ENCODE assay signal across 12 mouse cellular contexts in the genomic region with DNA sequence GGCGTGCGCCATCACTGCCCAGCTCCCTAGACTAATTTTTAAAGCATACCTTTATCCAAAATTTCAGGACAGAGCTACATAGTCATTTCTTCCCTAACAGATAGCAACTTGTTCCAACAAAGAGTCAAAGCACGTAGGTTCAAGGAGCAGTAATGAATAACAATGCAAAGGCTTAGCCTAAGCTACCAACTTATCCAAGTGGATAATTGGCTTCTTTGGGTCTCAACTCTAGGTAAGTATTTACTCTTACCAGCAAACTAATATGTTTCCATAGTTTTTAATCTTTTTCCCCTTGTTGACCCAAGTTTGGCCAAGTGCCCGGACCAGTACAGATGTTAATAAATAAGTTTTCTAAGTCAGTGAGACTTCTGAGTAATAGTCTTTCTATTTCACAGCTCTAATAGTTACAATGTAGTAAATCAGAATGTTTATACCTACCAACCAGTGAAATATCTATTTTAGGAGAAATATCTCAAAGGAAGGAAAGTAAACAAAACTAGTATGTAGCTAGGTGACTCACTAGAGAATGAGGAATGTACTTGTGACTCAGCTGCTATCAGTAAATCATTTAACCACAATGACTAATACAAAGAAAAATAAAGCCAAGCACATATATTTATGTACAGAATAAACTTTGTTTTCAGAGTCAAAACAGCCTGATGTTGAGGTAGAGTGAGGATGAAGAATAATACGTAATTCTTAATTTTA. TPM values are rescaled to one million over a fixed set of nuclear protein-coding genes. Genes with fewer than 3 reads are reported as not detected.
A peak's percentile ranks its signal among the peaks of the same experiment; 100 is the strongest.
DNase-seq lines count a peak whose midpoint lies in the region; ATAC-seq and TF ChIP-seq lines count a peak whose summit lies in the region.
"Had no signal": no experiment of that assay in that cellular context is flagged by ENCODE, and none has a peak within 500 bp of the region (broad histone marks: within the 10 kb centered on the region; RNA-seq: fewer than 3 reads in every experiment).

No protein-coding gene starts in this region.

- no peaks in the 10 kb centered on the region for H3K9me3 ChIP-seq in kidney, embryonic 16.5 days (ENCODE audit: low read length)
- H3K9me3 ChIP-seq: limb, embryonic 12.5 days; lung, embryonic 15.5 days had no signal

- no peaks in the 10 kb centered on the region for H3K4me1 ChIP-seq in kidney, embryonic 16.5 days (ENCODE audit: insufficient read depth, low read length)
- H3K4me1 ChIP-seq in heart, adult 2 months (ENCODE audit: control insufficient read depth, insufficient read depth, low read length): no peaks in the 10 kb centered on the region
- H3K4me1 ChIP-seq: limb, embryonic 12.5 days had no signal

- peaks cover 30% of the 10 kb centered on the region for H3K36me3 ChIP-seq in kidney, embryonic 16.5 days (ENCODE audit: insufficient read depth, low read length)
- H3K36me3 ChIP-seq in heart, adult 2 months (ENCODE audit: control insufficient read depth, insufficient read depth, low read length): peaks cover 2% of the 10 kb centered on the region

- no peak for TF ChIP-seq CTCF in heart, adult 2 months (IDR thresholded peaks at IDR 0.05)

- 78% methylated on average over 5 of the region's 5 CpGs for WGBS in kidney, embryonic 16.5 days
- WGBS in heart, adult 2 months: 94% methylated on average over 5 of the region's 5 CpGs

- TF ChIP-seq EP300 in heart, adult 2 months (IDR thresholded peaks at IDR 0.05; ENCODE audit: insufficient read depth, low read depth, low read length): no peak

- DNase-seq in kidney, postnatal 14 days: no peak
- DNase-seq in CD4-positive, CD25-positive, alpha-beta regulatory T cell, adult 2 months (ENCODE audit: low read depth, low spot score): peak; percentile 47
- peak; percentile 22 for DNase-seq in R1 (ENCODE audit: low read depth, low spot score)
- peak; percentile 31 to 35 for DNase-seq in kidney, postnatal 4 days
- DNase-seq in thymus, postnatal 14 days: no peak
- no peak for DNase-seq in heart, adult 2 months
- no peak for DNase-seq in ovary, postnatal 10 days (ENCODE audit: low spot score)
- DNase-seq: heart, adult 11 months had no signal

- no peaks in the 10 kb centered on the region for H3K79me2 ChIP-seq in heart, adult 2 months (replicated peaks; ENCODE audit: control insufficient read depth, insufficient read depth, low read length)

- intact Hi-C loops in heart, adult 2 months (cut with DNase I): no loop called here

- H3K27me3 ChIP-seq in kidney, embryonic 16.5 days (ENCODE audit: insufficient read depth, low read length): no peaks in the 10 kb centered on the region
- no peaks in the 10 kb centered on the region for H3K27me3 ChIP-seq in heart, adult 2 months (ENCODE audit: control insufficient read depth, insufficient read depth, low read length)
- H3K27me3 ChIP-seq: limb, embryonic 12.5 days; lung, embryonic 15.5 days had no signal

- H3K9ac ChIP-seq in kidney, embryonic 16.5 days (replicated peaks; ENCODE audit: low read length): no peak overlapping the region
- H3K9ac ChIP-seq in heart, adult 2 months (ENCODE audit: low read depth, low read length): no peak overlapping the region
- H3K9ac ChIP-seq: limb, embryonic 12.5 days; lung, embryonic 15.5 days had no signal

- ATAC-seq in kidney, embryonic 16.5 days (ENCODE audit: low FRiP score, low TSS enrichment): no peak
- ATAC-seq: forebrain, embryonic 14.5 days had no signal

- H3K4me3 ChIP-seq in kidney, embryonic 16.5 days (ENCODE audit: low read length): no peak overlapping the region
- H3K4me3 ChIP-seq in heart, adult 2 months: no peak overlapping the region
- H3K4me3 ChIP-seq: limb, embryonic 12.5 days; lung, embryonic 15.5 days had no signal

- peak overlapping the region; percentile 56; the same call in 1 of the 2 replicates for H3K27ac ChIP-seq in kidney, embryonic 16.5 days (ENCODE audit: low read length)
- no peak overlapping the region for H3K27ac ChIP-seq in heart, adult 2 months
- H3K27ac ChIP-seq: limb, embryonic 12.5 days; lung, embryonic 15.5 days had no signal

- TF ChIP-seq POLR2A in heart, adult 2 months (IDR thresholded peaks at IDR 0.05; ENCODE audit: insufficient read depth, low read depth, low read length): no peak

- no peak overlapping the region for H3K4me2 ChIP-seq in kidney, embryonic 16.5 days (replicated peaks; ENCODE audit: low read depth, low read length)
- H3K4me2 ChIP-seq: limb, embryonic 12.5 days; lung, embryonic 15.5 days had no signal

RNA-seq across cellular contexts. Expression of gene Dars, which starts 18.3 kb away (rescaled TPM):
- polyA plus RNA-seq in kidney, embryonic 16.5 days (2015; fragmentation: Nextera tagmentation; extraction: Ambion mirVana): 155 and 162 TPM in 2 replicates
- total RNA-seq in heart, adult 2 months (2021): 10 to 100 TPM; 57.4 to 66.9 TPM
- polyA plus RNA-seq in heart, adult 2 months (2012; rRNA removed): 15.5 and 34.1 TPM in 2 replicates

RNA-seq across cellular contexts. Expression of gene Mcm6, which starts 39.4 kb away (rescaled TPM):
- 255 and 261 TPM in 2 replicates for polyA plus RNA-seq in kidney, embryonic 16.5 days (2015; fragmentation: Nextera tagmentation; extraction: Ambion mirVana)
- total RNA-seq in heart, adult 2 months (2021): 1 to 10 TPM; 5.2 to 5.7 TPM
- 3.4 and 4.5 TPM in 2 replicates for polyA plus RNA-seq in heart, adult 2 months (2012; rRNA removed)

Comparison
In these comparisons a context has a peak if more than half of its experiments do, and no peak if none do; other contexts are left out.
1. DNase-seq: peak in CD4-positive, CD25-positive, alpha-beta regulatory T cell, adult 2 months (single experiment), R1 (single experiment) and kidney, postnatal 4 days (2 of 2); none in kidney, postnatal 14 days (single experiment), thymus, postnatal 14 days (single experiment), heart, adult 2 months (0 of 2) and ovary, postnatal 10 days (single experiment).
2. RNA of gene Mcm6, which starts 39.4 kb away (polyA plus RNA-seq): 255 to 261 TPM in kidney, embryonic 16.5 days; 3.4 to 4.5 TPM in heart, adult 2 months; every median in the first group is over 10 times any median in the second.